Mouse (Mus musculus) macrophage (primary cell): ENCODE measurements around the gene 2310046K23Rik. TPM values are rescaled to one million over a fixed set of nuclear protein-coding genes. Genes with fewer than 3 reads are reported as not detected.
"Not testable (repeated sequence)": the region's sequence is repeated elsewhere in the genome, so short reads cannot be mapped to it uniquely, and the experiment has no call there.

Experiments
- H3K27ac ChIP-seq: fragments of 350-480 bp; formaldehyde crosslinking; 2 replicates; pipeline ENCODE4 v1.9.0; 2021
- H3K36me3 ChIP-seq: fragments of 350-480 bp; formaldehyde crosslinking; 2 replicates; pipeline ENCODE4 v1.9.0; 2021; ENCODE audit errors: inconsistent target
- H3K4me3 ChIP-seq: fragments of 350-480 bp; formaldehyde crosslinking; 2 replicates; pipeline ENCODE4 v1.9.0; 2021; ENCODE audit errors: inconsistent target
- H3K79me2 ChIP-seq: fragments of 350-480 bp; formaldehyde crosslinking; 2 replicates; pipeline ENCODE4 v1.9.0; 2021; ENCODE audit errors: inconsistent target
- WGBS: methylation state at CpG from one replicate; pipeline ENCODE4 v1.1.7; 2026; ENCODE audit warnings: inconsistent platforms; ENCODE audit not compliant: missing documents; 5-methylcytosine and 5-hydroxymethylcytosine counted together
- polyA plus RNA-seq: library from polyadenylated mRNA; stranded (reverse); fragments of 250-400 nt; gene quantifications from 3 replicates; pipeline ENCODE4 v1.2.4, GENCODE M21; 2018; ENCODE audit warnings: inconsistent platforms
- total RNA-seq, 78 experiments: library from RNA; depleted of rRNA; stranded (reverse); fragments of 250-400 nt; gene quantifications; 1 replicate in 9 of 78; 2 replicates in 24 of 78; 3 replicates in 43 of 78; 4 replicates in 2 of 78; pipeline ENCODE4 v1.2.4; 2018; ENCODE audit warnings: inconsistent platforms in 56 of 78

The 2310046K23Rik gene
- total RNA-seq (2018; cell fraction: chromatin; rRNA removed), result not detected
- not detected for total RNA-seq (2018; cell fraction: cytosol; rRNA removed)
- not detected for total RNA-seq (2018; cell fraction: nucleus; rRNA removed)
- not detected in 3 replicates for polyA plus RNA-seq

DNA sequence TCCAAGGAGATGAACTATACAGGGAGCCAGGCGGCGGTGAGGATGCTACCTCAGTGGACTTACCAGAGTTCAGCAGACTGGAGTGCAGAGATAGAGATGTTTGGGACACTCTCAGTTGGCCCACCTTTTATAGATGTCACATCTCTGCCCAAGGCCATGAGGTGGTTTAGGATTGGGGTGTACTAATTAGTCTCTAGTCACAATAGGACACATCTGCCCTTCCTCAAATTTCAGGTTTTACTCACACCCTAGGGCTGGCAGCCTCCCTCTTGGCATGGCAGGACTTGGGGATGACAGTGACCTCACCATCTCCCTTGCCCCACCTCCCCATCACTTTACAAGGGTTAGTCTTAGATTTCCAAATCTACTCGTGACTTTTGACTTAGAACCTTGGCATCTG is at the start of gene 2310046K23Rik:
TSS of gene 2310046K23Rik (minus strand) at position 101 of the 400 bp plus-strand sequence.
- no peak within 1 kb of the TSS for H3K4me3 ChIP-seq
- no peaks in the 10 kb centered on the region for H3K36me3 ChIP-seq
- no peak within 1 kb of the TSS for H3K27ac ChIP-seq
- WGBS, result 88% methylated on average over 3 of the region's 3 CpGs
- H3K79me2 ChIP-seq, result no peaks in the 10 kb centered on the region

GRCm38 (mm10) chr3:92583164-92583826 is 49.0 kb upstream of the 2310046K23Rik start:
- Histone ChIP-seq H3K27ac (no peak overlapping the region), H3K36me3 (no peaks in the 10 kb centered on the region), H3K79me2 (no peaks in the 10 kb centered on the region), H3K4me3 (no peak overlapping the region)
- 88% methylated on average over 3 of the region's 3 CpGs for WGBS

- H3K27ac ChIP-seq, result no peak overlapping the region
- no peak overlapping the region for H3K4me3 ChIP-seq
- WGBS, result no CpG with 5 or more reads among the region's 1 CpGs
- H3K36me3 ChIP-seq, result no peaks in the 10 kb centered on the region
- no peaks in the 10 kb centered on the region for H3K79me2 ChIP-seq
Measured at GRCm38 (mm10) chr3:92579508-92579907, 45.2 kb upstream of the 2310046K23Rik start.

DNA sequence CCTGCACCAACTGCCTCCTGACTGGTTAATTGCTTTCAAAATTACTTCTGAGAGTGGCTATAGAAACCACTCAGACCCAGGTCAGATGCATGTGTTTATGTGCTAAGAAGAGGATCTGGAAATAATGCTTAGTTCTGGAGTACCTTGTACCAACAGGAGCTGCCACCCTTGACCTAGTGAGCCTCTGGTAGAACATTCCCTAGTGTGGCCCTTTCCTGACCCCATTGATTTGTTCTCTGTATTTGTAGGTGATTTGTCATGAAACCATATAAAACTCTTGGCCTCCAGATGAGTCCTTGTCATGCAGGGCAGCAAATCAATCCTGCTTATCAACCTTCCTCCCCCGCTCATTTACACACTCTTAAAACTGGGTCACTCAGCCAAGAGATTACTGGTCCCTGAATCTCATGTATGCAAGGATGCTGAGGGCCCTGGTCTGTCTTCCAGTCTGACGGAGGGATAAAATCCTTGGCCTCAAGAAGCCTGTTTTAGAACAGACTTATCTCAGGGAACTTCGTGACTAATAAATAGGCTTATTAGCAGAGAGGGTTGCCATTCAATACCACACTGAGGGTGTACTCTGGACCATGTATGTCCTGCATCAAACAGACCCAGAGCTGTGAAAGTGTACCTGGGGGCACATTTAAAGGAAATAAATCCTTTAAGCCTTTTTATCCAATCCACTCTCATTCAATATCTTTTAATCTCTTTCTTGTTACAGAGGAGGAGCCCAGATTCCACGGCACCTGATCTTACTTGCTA is 44.5 kb upstream of the 2310046K23Rik start:
- WGBS, result 92% methylated on average over 4 of the region's 4 CpGs
- Histone ChIP-seq H3K4me3 (no peak overlapping the region), H3K36me3 (no peaks in the 10 kb centered on the region), H3K27ac (no peak overlapping the region), H3K79me2 (no peaks in the 10 kb centered on the region)

DNA sequence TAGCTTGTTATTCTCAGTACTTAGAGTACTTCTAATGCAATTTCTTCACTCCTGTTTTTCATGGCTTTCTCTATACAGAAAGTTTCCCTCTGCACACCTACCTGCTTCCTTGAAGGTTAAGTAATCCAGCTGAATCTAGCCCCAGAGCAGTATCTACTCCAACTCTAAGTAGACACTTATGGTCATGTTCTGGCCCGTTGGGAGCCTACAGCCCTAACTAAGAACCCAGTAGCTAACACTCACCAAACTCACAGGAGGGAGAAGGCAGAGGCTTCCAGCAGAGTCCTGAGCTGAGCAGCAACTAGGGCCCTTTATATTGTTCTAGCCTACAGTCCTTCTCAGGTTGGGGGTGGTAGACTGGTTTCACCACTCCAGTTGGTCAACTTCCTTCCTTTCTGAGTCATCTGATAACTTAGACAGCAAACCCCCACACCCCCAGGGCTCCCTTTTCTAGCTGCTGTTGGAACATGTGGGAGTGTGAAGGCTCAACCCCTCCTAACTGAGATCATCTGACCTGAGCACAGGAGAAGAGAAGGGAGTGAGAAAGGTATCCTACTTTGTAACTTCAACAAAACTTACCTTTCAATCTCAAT is 39.2 kb upstream of the 2310046K23Rik start, which contains the start of gene Ivl:
TSS of gene Ivl (minus strand) at position 287 of the 593 bp plus-strand sequence.
- H3K27ac ChIP-seq, result no peak within 1 kb of the TSS
- no peak within 1 kb of the TSS for H3K4me3 ChIP-seq
- no peaks in the 10 kb centered on the region for H3K36me3 ChIP-seq
- WGBS, result 59% methylated on average over 1 of the region's 1 CpGs
- no peaks in the 10 kb centered on the region for H3K79me2 ChIP-seq

DNA sequence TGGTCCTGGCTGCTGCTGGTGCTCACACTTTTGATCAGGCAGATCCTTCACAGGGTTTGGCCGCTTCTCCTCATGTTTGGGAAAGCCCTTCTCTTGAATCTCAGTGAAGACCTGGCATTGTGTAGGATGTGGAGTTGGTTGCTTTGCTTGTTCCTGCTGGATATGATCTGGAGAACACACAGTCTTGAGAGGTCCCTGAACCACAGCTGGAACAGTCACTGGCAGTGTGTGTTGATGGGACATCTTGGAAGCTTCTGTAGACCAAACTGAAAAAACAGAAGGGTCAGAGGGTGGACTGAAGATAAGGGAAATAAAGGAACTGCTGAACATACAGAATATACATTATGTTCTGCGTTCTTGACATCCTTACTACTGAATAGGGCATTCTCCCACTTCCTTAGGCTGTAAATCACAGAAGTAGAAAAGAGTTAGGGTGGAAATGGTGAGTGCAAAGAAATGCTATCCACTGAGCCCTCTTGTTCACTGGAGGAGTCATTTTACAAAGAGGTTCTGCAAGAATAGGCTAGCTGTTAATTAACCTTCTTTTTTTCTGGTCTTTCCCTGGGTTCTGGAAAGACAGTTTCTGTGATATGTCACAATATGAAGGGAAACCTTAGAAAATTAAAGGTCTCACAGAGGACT is 38.3 kb upstream of the 2310046K23Rik start:
- WGBS, result 37% methylated on average over 2 of the region's 2 CpGs
- Histone ChIP-seq H3K79me2 (no peaks in the 10 kb centered on the region), H3K27ac (no peak overlapping the region), H3K4me3 (no peak overlapping the region), H3K36me3 (no peaks in the 10 kb centered on the region)

GRCm38 (mm10) chr3:92568752-92569151 is 34.4 kb upstream of the 2310046K23Rik start:
- Histone ChIP-seq H3K79me2 (no peaks in the 10 kb centered on the region), H3K27ac (no peak overlapping the region), H3K36me3 (no peaks in the 10 kb centered on the region), H3K4me3 (no peak overlapping the region)
- 83% methylated on average over 2 of the region's 2 CpGs for WGBS

GRCm38 (mm10) chr3:92565418-92565817 is 31.1 kb upstream of the 2310046K23Rik start:
- H3K79me2 ChIP-seq, result no peaks in the 10 kb centered on the region
- no peak overlapping the region for H3K4me3 ChIP-seq
- no peaks in the 10 kb centered on the region for H3K36me3 ChIP-seq
- no peak overlapping the region for H3K27ac ChIP-seq

GRCm38 (mm10) chr3:92512325-92512724 is 22.0 kb downstream of the 2310046K23Rik start:
- no peaks in the 10 kb centered on the region for H3K79me2 ChIP-seq
- no peak overlapping the region for H3K4me3 ChIP-seq
- no peak overlapping the region for H3K27ac ChIP-seq
- no peaks in the 10 kb centered on the region for H3K36me3 ChIP-seq

DNA sequence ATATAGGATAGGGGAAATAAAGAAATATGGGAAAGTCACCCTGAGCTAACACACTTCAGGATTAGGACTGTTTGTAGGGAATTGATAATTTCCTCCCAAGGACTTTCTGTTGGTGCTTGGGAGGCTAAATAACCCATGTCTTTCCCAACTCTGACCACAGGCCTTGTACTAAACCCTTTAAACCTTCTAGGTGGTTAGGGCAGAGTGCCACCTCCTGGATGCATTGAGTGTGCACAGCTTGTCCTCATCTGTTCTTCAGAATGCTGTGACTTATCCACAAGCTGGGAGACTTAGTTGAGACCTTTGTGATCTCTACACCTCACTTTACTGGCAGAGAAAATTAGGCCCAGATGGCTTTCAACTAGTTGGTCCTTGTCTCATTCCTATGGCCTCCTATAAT is 23.5 kb downstream of the 2310046K23Rik start:
- Histone ChIP-seq H3K36me3 (no peaks in the 10 kb centered on the region), H3K4me3 (no peak overlapping the region)

DNA sequence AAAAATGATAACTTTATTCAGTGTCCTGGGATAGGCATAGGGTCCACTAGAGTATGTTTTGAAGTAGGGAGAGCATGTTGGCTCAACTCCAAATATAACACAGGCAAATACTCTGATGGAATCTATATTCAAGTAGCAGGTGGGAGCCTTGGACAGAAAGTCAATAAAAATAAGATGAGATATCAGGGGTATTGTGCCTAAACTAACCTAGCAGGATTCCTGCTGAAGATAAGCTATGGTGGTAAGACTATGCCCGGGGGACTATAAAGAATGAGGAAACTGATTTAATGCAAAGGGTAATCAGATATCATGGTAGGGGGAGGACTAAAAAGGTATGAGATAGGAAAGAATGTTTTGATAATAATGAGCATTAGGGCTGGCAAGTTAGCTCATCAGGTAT is 26.1 kb downstream of the 2310046K23Rik start:
- Histone ChIP-seq H3K79me2 (no peaks in the 10 kb centered on the region), H3K4me3 (no peak overlapping the region), H3K36me3 (no peaks in the 10 kb centered on the region), H3K27ac (no peak overlapping the region)
- 85% methylated on average over 1 of the region's 1 CpGs for WGBS

More for the DNA sequence above, 23.5 kb downstream of the 2310046K23Rik start:
- Histone ChIP-seq H3K27ac (no peak overlapping the region), H3K79me2 (no peaks in the 10 kb centered on the region)

- no peak overlapping the region for H3K4me3 ChIP-seq
- H3K27ac ChIP-seq, result no peak overlapping the region
- H3K79me2 ChIP-seq, result no peaks in the 10 kb centered on the region
- H3K36me3 ChIP-seq, result no peaks in the 10 kb centered on the region
Measured at GRCm38 (mm10) chr3:92503528-92503927, 30.8 kb downstream of the 2310046K23Rik start.

- 93% methylated on average over 1 of the region's 1 CpGs for WGBS
- H3K36me3 ChIP-seq, result no peaks in the 10 kb centered on the region
- H3K27ac ChIP-seq, result no peak within 1 kb of the TSS
- no peak within 1 kb of the TSS for H3K4me3 ChIP-seq
- no peaks in the 10 kb centered on the region for H3K79me2 ChIP-seq
Measured at GRCm38 (mm10) chr3:92500393-92500792, 33.9 kb downstream of the 2310046K23Rik start, which contains the start of gene Sprr4. TSS of gene Sprr4 (minus strand) at chr3:92500493.

GRCm38 (mm10) chr3:92490262-92490661 is 44.0 kb downstream of the 2310046K23Rik start:
- not testable (repeated sequence) for H3K4me3 ChIP-seq, H3K27ac ChIP-seq, H3K79me2 ChIP-seq, H3K36me3 ChIP-seq

GRCm38 (mm10) chr3:92486307-92486706 is 48.0 kb downstream of the 2310046K23Rik start:
- no peaks in the 10 kb centered on the region for H3K36me3 ChIP-seq
- WGBS, result 10% methylated on average over 1 of the region's 1 CpGs
- no peak overlapping the region for H3K4me3 ChIP-seq
- H3K79me2 ChIP-seq, result no peaks in the 10 kb centered on the region
- no peak overlapping the region for H3K27ac ChIP-seq
